Mouse (Mus musculus): ENCODE results near the gene Uchl4.
"Not testable (repeated sequence)": the region's sequence is repeated elsewhere in the genome, so short reads cannot be mapped to it uniquely, and the experiment has no call there.

Uchl4 gene

DNA sequence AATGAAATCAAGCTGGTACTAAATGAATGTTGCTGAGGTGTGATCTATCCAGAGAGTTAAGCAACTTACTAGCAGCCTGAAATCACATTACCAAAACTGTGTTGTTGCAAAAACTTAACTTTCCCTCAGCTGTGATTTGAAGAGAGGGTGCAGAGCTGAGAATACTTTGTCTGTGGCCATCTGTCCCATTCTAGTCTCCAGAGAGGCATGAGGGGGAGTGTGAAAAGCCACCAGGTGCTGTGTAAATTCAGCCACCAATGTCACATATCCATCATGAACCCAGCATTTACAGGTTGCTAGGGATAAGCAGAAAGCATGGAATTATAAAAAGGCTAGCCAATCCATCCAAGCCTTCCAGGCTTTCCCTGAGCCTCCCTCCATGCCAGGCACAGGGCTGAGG is 6.0 kb upstream of the Uchl4 start:
- no peak for DNase-seq (ENCODE audit: extremely low read depth, insufficient read length, low spot score)

- no peak for DNase-seq (ENCODE audit: extremely low read depth, insufficient read length, low spot score)
Measured at GRCm38 (mm10) chr9:64231171-64231570, 3.8 kb upstream of the Uchl4 start.

DNA sequence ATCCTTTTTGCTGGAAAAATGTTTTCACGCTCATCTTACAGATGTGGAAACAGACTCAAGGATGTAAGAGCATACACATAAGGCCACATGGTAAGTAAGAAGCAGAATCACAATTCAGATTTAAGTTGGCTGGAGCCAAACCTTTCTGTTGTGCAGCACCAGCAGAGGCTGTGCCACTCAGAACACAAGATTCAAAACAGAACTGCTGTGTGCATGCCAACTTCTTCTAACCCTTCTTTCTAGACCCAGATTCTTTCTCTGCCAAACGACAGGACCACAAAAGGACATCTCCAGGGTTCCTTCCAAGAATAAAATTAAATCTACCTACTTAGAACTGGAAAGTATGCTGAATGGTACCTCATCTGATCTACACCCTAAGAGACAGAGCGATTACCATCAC is 3.3 kb upstream of the Uchl4 start:
- DNase-seq (ENCODE audit: extremely low read depth, insufficient read length, low spot score), result no peak

DNA sequence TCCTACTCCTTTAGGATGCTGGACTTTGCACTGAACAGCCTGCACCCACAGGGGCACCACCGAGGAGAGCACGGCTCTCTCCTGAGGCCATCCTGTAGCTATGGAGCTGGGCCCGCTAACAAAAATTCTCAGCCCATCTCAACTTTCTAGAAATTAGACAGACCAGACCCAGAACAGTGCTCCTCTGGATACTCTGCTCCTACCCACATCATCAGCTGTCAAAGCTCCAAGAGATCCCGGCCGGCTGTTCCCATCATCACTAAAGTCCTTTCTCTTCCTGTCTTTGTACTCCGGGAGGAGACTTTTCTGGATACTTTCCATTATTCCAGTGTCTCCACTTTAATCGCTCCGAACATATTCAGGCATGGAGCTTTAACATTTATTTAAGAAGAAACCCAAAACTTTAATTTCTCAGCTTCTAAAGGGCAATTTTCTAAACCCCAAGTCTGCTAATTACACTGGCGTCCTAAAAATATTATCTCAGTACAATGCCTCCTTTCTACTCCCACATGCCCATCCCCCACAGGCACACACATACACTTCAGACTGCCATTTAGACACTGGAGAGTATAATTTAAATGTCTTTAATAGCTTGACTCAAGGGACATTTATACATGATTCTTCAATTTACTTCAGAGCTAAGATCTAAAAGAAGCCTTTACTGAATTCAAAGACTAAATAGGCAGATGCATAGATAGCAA is 2.6 kb upstream of the Uchl4 start:
- no peak for DNase-seq (ENCODE audit: extremely low read depth, insufficient read length, low spot score)

DNA sequence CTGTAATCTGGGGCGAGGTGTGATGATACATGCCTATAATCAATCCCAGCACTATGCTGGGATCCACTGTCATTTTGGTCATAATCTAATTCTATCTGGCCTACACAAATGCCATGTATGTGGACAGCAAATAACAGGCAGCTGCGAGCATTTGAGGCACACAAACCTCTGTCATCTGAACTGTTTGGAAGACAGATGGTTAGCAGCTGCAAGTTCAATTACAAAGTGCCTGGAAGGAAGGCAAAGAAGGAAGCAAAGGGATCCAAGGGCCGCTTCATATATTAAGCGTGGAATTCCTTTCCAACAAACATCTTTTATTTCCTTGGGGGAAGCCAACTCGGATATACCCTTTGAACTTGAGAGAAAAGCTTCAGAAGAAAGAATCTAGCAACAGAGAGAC is 1.3 kb upstream of the Uchl4 start:
- DNase-seq (ENCODE audit: extremely low read depth, insufficient read length, low spot score), result no peak

- DNase-seq (ENCODE audit: extremely low read depth, insufficient read length, low spot score), result no peak
Measured at GRCm38 (mm10) chr9:64236056-64236455, 1.1 kb downstream of the Uchl4 start.

- DNase-seq (ENCODE audit: extremely low read depth, insufficient read length, low spot score), result no peak
Measured at GRCm38 (mm10) chr9:64240116-64240515, 5.1 kb downstream of the Uchl4 start.

DNA sequence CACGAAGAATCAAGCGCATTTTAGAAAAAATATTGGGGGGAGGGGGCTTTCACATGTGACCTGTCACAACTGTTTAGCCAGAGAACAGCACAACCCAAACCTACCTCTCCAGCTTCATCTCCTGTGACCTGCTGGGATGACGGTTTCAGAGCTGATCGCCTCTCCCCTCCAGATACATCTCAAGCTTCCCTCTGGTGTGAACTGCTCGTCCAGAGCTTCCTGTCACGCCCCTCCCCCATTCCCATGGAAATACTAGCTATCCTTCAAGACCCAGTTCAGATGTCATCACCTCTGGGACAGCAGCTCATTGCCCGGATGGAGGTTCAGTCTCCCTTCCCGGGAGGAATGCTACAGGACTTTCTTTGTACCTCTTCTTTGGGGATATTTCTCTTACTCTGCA is 5.7 kb downstream of the Uchl4 start:
- no peak for DNase-seq (ENCODE audit: extremely low read depth, insufficient read length, low spot score)

- DNase-seq (ENCODE audit: extremely low read depth, insufficient read length, low spot score), result no peak
Measured at GRCm38 (mm10) chr9:64242381-64242831, 7.4 kb downstream of the Uchl4 start.

DNA sequence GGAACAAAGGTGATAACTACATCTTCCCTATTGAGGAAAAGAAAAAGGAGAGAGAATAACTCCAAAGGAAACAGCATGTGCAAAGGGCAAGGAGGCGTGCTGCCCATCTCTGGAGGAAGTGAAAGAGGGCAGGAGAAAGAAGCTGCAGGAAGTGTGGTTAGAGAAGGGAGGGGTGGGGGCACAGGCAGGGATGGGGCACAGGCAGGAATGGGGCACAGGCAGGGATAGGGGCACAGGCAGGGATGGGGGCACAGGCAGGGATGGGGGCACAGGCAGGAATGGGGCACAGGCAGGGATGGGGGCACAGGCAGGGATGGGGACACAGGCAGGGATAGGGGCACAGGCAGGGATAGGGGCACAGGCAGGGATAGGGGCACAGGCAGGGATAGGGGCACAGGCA is 14.4 kb downstream of the Uchl4 start:
- no peak for DNase-seq (ENCODE audit: extremely low read depth, insufficient read length, low spot score)

DNA sequence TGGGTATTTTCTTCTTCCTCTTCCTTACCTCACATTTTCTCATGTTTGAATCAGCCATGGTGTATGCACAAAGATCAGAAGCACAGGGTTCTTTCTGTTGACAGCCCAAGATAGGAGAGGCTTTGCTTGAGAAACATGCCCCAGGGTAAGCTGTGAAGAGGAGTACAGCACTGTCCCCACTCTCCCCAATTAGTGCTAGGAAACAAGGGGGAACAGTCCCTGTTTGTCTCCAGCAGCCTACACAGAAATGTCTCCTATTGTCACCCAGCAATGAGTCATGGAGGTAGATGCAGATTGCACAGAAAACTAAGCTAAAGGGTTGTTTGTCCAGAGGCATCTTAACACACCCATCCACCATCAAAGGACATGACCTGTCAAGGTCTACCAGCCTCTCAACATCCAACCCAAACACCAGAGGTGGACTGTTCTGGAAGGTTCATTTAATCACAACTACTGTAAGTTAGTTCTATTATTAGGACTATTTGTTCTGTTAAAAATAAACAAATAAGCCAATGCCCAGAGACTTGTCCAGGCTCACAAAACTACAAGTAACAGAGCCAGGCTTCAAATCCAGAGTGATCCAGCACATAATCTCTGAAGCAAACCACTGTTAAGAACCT is 15.2 kb downstream of the Uchl4 start:
- DNase-seq (ENCODE audit: extremely low read depth, insufficient read length, low spot score), result no peak

DNA sequence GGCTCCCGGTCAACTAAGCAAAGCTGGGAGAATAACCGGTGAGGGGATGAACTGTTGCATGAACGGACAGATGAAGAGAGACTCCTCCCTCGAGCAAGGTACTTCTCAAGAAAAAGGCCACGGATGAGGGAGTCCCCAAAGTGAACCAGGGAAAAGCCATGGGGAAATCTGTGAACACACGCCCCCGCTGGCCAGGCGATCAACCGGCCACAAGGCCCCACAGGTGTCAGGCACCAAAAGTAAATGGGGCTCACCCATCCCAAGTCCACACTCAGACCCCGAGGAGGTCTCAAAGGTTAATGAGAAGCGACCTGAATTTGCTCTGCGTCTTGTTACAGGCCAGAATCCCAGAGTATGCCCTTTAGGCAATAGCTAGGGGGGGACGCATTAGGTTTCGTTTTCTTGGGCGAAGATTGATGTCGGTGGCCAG is 17.6 kb downstream of the Uchl4 start:
- DNase-seq (ENCODE audit: extremely low read depth, insufficient read length, low spot score), result peak; percentile 53

DNA sequence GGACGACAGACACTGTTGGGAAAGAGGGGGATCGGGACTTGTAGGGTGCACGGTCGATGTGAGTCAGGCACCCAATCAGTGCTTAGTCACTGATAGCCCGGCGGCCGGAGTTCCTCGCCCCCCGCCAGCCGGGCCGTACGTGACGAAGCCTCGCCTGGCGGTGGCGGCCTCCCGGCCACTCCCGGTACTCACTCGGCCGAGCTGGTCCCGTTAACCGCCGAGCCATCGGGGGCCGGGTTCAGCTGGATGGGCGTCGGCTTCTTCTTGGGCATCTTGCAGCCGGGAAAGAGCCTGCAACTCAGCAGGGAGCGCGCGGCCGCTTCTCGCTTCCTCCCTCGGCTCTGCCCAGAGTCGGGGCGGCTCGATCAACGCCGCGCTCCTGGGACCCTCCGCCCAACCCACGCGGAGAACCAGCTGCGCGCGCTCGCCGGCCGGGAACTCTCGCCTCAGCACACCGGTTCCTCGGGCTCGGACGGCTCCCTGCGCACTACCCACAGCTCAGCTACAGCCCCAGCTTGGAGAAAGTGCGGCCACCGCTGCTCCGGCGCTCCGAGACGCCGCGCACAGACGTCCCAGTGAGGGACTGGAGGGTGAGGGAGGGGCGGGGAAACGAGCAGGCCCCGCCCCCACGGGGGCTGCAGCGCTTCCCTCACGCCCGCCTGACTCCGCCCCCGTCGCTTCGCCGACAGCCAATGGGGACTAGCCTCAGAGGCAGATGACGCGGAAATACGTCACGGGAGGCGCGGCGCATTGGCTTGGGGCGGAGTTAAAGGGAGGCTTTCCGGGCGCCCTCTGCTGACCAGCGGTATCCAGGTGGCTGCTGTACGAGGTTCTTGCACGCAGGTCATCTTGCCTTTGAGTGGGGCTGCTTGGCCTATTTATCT is 18.3 kb downstream of the Uchl4 start, which contains the start of gene Map2k1:
Gene Map2k1 (minus strand): TSS at position 611 of the 884 bp plus-strand sequence.
- peak; percentile 98 for DNase-seq (ENCODE audit: extremely low read depth, insufficient read length, low spot score)

DNA sequence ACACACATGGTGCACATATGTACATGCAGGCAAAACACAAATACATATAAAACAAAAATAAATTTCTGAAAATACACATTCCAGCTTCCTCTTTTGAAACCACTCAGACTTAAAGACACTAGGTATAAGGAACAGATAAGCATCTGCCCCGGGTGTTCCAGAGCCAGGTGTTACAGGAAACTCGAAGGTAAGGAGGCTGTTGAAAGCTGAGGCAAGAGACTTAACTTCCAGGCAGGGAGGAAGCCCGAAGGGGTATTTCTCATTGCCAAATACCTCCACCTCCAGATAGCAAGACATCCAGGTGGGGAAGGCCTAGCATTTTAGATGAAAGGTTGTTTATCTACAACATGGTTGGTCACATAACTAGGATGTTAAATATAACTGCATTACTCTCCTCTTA is 20.4 kb downstream of the Uchl4 start:
- no peak for DNase-seq (ENCODE audit: extremely low read depth, insufficient read length, low spot score)

DNA sequence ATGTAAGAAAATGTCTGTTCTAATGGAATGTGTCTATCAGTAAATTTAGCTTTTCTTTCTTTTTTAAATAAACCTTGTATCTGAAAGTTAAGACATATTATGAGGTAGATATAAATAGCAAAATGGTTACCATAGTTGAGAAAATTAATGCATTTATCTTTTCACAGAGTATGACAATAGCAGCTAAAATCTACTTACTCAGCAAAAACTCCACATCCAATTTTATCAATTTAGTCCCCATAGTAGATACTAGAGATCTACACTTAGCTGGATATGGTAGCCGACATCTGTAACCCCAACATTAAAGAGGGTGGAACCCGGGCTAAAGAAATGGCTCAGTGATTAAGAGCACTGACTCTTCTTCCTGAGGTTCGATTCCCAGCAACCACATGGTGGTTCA is 21.2 kb downstream of the Uchl4 start:
- DNase-seq (ENCODE audit: extremely low read depth, insufficient read length, low spot score), result no peak

DNA sequence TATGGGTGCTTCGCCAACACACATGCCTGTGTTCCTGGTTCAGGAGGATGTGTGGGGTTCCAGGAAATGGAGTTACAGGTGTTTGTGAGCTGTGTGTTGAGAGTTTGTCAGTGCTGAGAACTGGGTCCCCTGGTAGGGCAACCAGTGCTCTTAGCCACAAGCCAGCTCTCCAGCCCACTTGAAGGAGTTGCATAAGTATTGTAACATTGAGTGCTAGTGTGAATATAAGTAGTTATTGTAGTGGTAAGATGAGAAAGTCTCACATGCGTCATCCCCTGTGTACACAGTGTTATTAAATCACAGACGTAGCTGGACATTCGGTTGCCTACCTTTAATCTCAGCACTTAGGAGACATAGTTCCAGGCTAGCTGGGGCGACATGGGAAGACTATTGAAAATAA is 24.9 kb downstream of the Uchl4 start:
- no peak for DNase-seq (ENCODE audit: extremely low read depth, insufficient read length, low spot score)

GRCm38 (mm10) chr9:64261023-64261422 is 26.0 kb downstream of the Uchl4 start:
- DNase-seq (ENCODE audit: extremely low read depth, insufficient read length, low spot score), result no peak

GRCm38 (mm10) chr9:64264813-64265212 is 29.8 kb downstream of the Uchl4 start:
- no peak for DNase-seq (ENCODE audit: extremely low read depth, insufficient read length, low spot score)

DNA sequence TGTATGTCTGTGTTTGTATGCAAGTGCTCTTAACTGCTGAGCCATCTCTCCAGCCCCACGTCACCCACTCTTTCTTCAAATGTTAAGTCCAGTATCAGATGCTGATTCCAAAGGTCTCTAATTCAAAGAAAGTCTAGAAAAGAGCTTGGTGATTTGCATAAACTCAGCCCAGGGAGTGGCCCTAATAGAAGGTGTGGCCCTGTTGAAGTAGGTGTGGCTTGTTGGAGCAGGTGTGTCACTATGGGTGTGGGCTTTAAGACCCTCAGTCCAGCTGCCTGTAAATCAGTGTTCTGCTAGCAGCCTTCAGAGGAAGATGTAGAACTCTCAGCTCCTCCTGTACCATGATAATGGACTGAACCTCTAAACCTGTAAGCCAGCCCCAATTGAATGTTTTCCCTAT is 32.2 kb downstream of the Uchl4 start:
- DNase-seq (ENCODE audit: extremely low read depth, insufficient read length, low spot score), result no peak

DNA sequence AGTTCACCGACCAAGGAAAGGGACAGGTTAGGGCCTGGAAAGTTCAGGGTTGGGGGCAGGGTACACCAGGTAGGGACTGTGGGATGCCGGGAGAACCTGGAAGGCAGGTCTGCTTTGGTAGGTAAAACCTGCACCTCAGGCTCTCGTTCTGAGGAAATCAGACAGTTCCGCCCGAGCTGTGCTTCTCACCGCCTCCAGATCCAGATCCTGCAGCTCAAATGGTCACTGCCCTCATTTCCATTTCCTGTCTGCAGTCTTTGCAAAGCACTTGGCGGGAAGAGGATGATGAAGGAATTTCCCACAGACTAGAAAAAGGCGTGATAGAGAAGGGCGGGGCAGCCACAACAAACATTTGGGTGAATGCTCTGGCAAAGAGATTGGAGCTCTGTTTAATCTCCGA is 33.2 kb downstream of the Uchl4 start:
- DNase-seq (ENCODE audit: extremely low read depth, insufficient read length, low spot score), result no peak

GRCm38 (mm10) chr9:64268836-64269235 is 33.8 kb downstream of the Uchl4 start:
- DNase-seq (ENCODE audit: extremely low read depth, insufficient read length, low spot score), result not testable (repeated sequence)

Data from 3134 (cell line).